Mouse (Mus musculus) stomach, postnatal 0 days (tissue): ENCODE data around the gene Aspscr1. TPM values are rescaled to one million over a fixed set of nuclear protein-coding genes. Genes with fewer than 3 reads are reported as not detected.

Source experiments
- ATAC-seq: fragments of 200-750 bp; cut with Nextera tagmentation; 2 replicates; pipeline ENCODE4 v1.8.0; 2017; ENCODE audit not compliant: low FRiP score, low TSS enrichment
- DNase-seq: peaks from one replicate; pipeline ENCODE4 v3.0.0-alpha.2; 2016; ENCODE audit warnings: low spot score
- H3K27ac ChIP-seq: fragments of 300-500 bp; sonication (generic); replicated peaks from 2 replicates; pipeline ENCODE4 v1.5.1; 2014; ENCODE audit warnings: mild to moderate bottlenecking, control low read depth
- H3K27me3 ChIP-seq: fragments of 300-500 bp; sonication (generic); 2 replicates; pipeline ENCODE4 v1.6.1; 2014; ENCODE audit warnings: low read length; ENCODE audit not compliant: control insufficient read depth, insufficient read depth
- H3K36me3 ChIP-seq: fragments of 300-500 bp; sonication (generic); 2 replicates; pipeline ENCODE4 v1.6.1; 2014; ENCODE audit warnings: low read length, mixed read lengths; ENCODE audit not compliant: control insufficient read depth, insufficient read depth
- H3K4me1 ChIP-seq: fragments of 300-500 bp; sonication (generic); replicated peaks from 2 replicates; pipeline ENCODE4 v1.6.1; 2014; ENCODE audit warnings: antibody characterized with exemption; ENCODE audit not compliant: control insufficient read depth, insufficient read depth
- H3K4me2 ChIP-seq: fragments of 300-500 bp; sonication (generic); replicated peaks from 2 replicates; pipeline ENCODE4 v1.6.1; 2014; ENCODE audit warnings: low read depth, mild to moderate bottlenecking, control low read depth, moderate library complexity
- H3K4me3 ChIP-seq: fragments of 300-500 bp; sonication (generic); 2 replicates; pipeline ENCODE4 v1.5.1; 2014; ENCODE audit warnings: low read depth, low read length, control low read depth
- H3K9ac ChIP-seq: fragments of 300-500 bp; sonication (generic); 2 replicates; pipeline ENCODE4 v1.6.1; 2014; ENCODE audit warnings: mild to moderate bottlenecking, low read length, control low read depth, mixed read lengths
- H3K9me3 ChIP-seq: fragments of 300-500 bp; sonication (generic); 2 replicates; pipeline ENCODE4 v1.6.1; 2016; ENCODE audit warnings: low read length; ENCODE audit not compliant: control insufficient read depth
- CTCF ChIP-seq: IDR thresholded peaks from 2 replicates; pipeline ENCODE4 v1.5.1; 2016; ENCODE audit warnings: antibody characterized with exemption, low read depth, mild to moderate bottlenecking, moderate library complexity
- EP300 ChIP-seq: optimal IDR thresholded peaks from 2 replicates; pipeline ENCODE3; 2016; ENCODE audit warnings: antibody characterized with exemption
- WGBS: fragments of 180-500 bp; shearing (Covaris S2); extraction: QIAGEN DNeasy Blood & Tissue Kit; methylation state at CpG from one replicate; pipeline ENCODE4 v1.1.7; 2014; 5-methylcytosine and 5-hydroxymethylcytosine counted together
- polyA plus RNA-seq: library from polyadenylated mRNA; unstranded; fragments of >200 nt; fragmentation: Nextera tagmentation; extraction: Ambion mirVana; gene quantifications from 2 replicates; pipeline ENCODE4 v1.2.1, GENCODE M21; 2015

The Aspscr1 gene
- polyA plus RNA-seq, 1 experiment from 2014 or later, result 74.1 TPM

- DNase-seq (peak; percentile 24), ATAC-seq (0 out of 2 replicates have a peak, but pooled peaks have one; percentile 31)
- peak overlapping the region; percentile 18; the same call in 1 of the 2 replicates for H3K27ac ChIP-seq
- H3K4me1 ChIP-seq, result no peaks in the 10 kb centered on the region
- no peak overlapping the region for H3K4me3 ChIP-seq
- WGBS, result 25% methylated on average over 4 of the region's 4 CpGs
- H3K9ac ChIP-seq, result no peak overlapping the region
- H3K9me3 ChIP-seq, result no peaks in the 10 kb centered on the region
- H3K36me3 ChIP-seq, result 0 out of 2 replicates have a peak, but pooled peaks cover 4% of the 10 kb centered on the region
- TF ChIP-seq CTCF (no peak), EP300 (no peak)
- no peak overlapping the region for H3K4me2 ChIP-seq
- no peaks in the 10 kb centered on the region for H3K27me3 ChIP-seq
Observed at GRCm38 (mm10) chr11:120695184-120695583, 22.4 kb downstream of the Aspscr1 start.

GRCm38 (mm10) chr11:120695641-120696040, 22.9 kb downstream of the Aspscr1 start:
- no peaks in the 10 kb centered on the region for H3K9me3 ChIP-seq
- 0 out of 2 replicates have a peak, but pooled peaks cover 6% of the 10 kb centered on the region for H3K36me3 ChIP-seq
- H3K27ac ChIP-seq, result peak overlapping the region; percentile 18; the same call in 1 of the 2 replicates
- no peaks in the 10 kb centered on the region for H3K27me3 ChIP-seq
- no peak overlapping the region for H3K4me3 ChIP-seq
- TF ChIP-seq EP300 (no peak), CTCF (no peak)
- no peak overlapping the region for H3K4me2 ChIP-seq
- H3K9ac ChIP-seq, result no peak overlapping the region
- WGBS, result 44% methylated on average over 12 of the region's 12 CpGs
- DNase-seq (peak; percentile 15), ATAC-seq (no peak)
- H3K4me1 ChIP-seq, result no peaks in the 10 kb centered on the region

GRCm38 (mm10) chr11:120696568-120696967, 23.8 kb downstream of the Aspscr1 start:
- H3K9me3 ChIP-seq, result no peaks in the 10 kb centered on the region
- WGBS, result 92% methylated on average over 6 of the region's 6 CpGs
- no peak overlapping the region for H3K27ac ChIP-seq
- no peaks in the 10 kb centered on the region for H3K4me1 ChIP-seq
- TF ChIP-seq CTCF (peak; percentile 56), EP300 (no peak)
- H3K27me3 ChIP-seq, result no peaks in the 10 kb centered on the region
- DNase-seq, result peak; percentile 12
- no peak overlapping the region for H3K4me3 ChIP-seq
- no peak for ATAC-seq
- H3K4me2 ChIP-seq, result no peak overlapping the region
- no peak overlapping the region for H3K9ac ChIP-seq
- H3K36me3 ChIP-seq, result peaks cover 12% of the 10 kb centered on the region; the same call in 1 of the 2 replicates

- no peak overlapping the region for H3K4me2 ChIP-seq
- ATAC-seq, result peak; percentile 67; the same call in 1 of the 2 replicates
- TF ChIP-seq CTCF, result no peak
- TF ChIP-seq EP300, result no peak
- no peak overlapping the region for H3K4me3 ChIP-seq
- H3K27ac ChIP-seq, result peak overlapping the region; percentile 35
- H3K9ac ChIP-seq, result no peak overlapping the region
- H3K27me3 ChIP-seq, result no peaks in the 10 kb centered on the region
- WGBS, result 29% methylated on average over 10 of the region's 10 CpGs
- no peaks in the 10 kb centered on the region for H3K4me1 ChIP-seq
- peaks cover 15% of the 10 kb centered on the region; the same call in 1 of the 2 replicates for H3K36me3 ChIP-seq
- no peaks in the 10 kb centered on the region for H3K9me3 ChIP-seq
- DNase-seq, result peak; percentile 52
Observed at GRCm38 (mm10) chr11:120697741-120698140, 25.0 kb downstream of the Aspscr1 start.

GRCm38 (mm10) chr11:120703696-120704454, 31.1 kb downstream of the Aspscr1 start:
- H3K4me2 ChIP-seq, result no peak overlapping the region
- TF ChIP-seq CTCF, result peak; percentile 52
- TF ChIP-seq EP300, result no peak
- no peaks in the 10 kb centered on the region for H3K9me3 ChIP-seq
- WGBS, result 50% methylated on average over 15 of the region's 15 CpGs
- no peaks in the 10 kb centered on the region for H3K27me3 ChIP-seq
- H3K36me3 ChIP-seq, result peaks cover 14% of the 10 kb centered on the region
- peak; percentile 58 for DNase-seq
- H3K4me3 ChIP-seq, result no peak overlapping the region
- no peak overlapping the region for H3K27ac ChIP-seq
- H3K9ac ChIP-seq, result peak overlapping the region; percentile 31; the same call in 1 of the 2 replicates
- H3K4me1 ChIP-seq, result 0 out of 2 replicates have a peak, but pooled peaks cover 3% of the 10 kb centered on the region
- no peak for ATAC-seq
